Mouse (Mus musculus) myocyte (in vitro differentiated cells): Measurements from ENCODE around the gene Gck.

Experiments used
- MAX ChIP-seq: IDR thresholded peaks from one replicate; pipeline ENCODE4 v1.6.1; 2011; ENCODE audit warnings: low read depth, mild to moderate bottlenecking, control low read depth
- MYOD1 ChIP-seq, 3 experiments: IDR thresholded peaks; one replicate each; pipeline ENCODE4 v1.6.1; 2011; ENCODE audit warnings: control low read depth in 2 of 3, low read depth in 2 of 3, mild to moderate bottlenecking in 2 of 3, moderate library complexity in 1 of 3; ENCODE audit not compliant: insufficient read length in 2 of 3, control insufficient read depth in 1 of 3
- POLR2A ChIP-seq: IDR thresholded peaks from one replicate; pipeline ENCODE4 v1.6.1; 2011; ENCODE audit warnings: low read depth, mild to moderate bottlenecking, control low read depth, moderate library complexity; ENCODE audit not compliant: insufficient read length
- USF1 ChIP-seq: IDR thresholded peaks from one replicate; pipeline ENCODE4 v1.6.1; 2011; ENCODE audit warnings: low read depth, mild to moderate bottlenecking, control low read depth, moderate library complexity

DNA sequence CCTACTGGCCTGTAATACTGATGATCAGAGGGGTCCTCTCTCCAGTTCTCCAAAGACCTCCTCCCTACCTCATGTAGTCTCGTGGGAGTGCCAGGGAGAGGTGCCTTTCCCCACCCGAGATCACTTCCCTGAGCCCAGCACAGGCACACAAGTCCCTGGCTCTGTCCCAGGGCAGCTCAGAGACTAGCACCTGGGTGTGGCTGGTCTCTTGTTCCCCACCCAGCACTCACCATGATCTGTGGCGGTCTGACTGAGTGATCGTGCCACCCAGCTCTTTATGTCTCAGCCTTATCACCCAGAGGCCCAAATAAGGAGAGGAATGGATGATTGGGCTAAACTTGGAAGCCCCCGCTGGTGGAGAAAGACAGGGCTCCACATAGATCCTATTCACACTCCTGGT is 51.4 kb downstream of the Gck start, which contains the start of gene Myl7:
- no peak for TF ChIP-seq USF1
- no peak for TF ChIP-seq MYOD1 (IDR thresholded peaks at IDR 0.05; ENCODE audit: control insufficient read depth in 1 of 3, insufficient read length in 2 of 3, low read depth in 2 of 3)
- no peak for TF ChIP-seq POLR2A
- TF ChIP-seq MAX = no peak
